Mouse (Mus musculus) CD4-positive, CD25-positive, alpha-beta regulatory T cell, adult 4 months (primary cell): ENCODE results near the gene Col10a1. TPM values are rescaled to one million over a fixed set of nuclear protein-coding genes. Genes with fewer than 3 reads are reported as not detected.
"Not testable (repeated sequence)": the region's sequence is repeated elsewhere in the genome, so short reads cannot be mapped to it uniquely, and the experiment has no call there.

Source experiments
- ATAC-seq: one replicate; pipeline ENCODE4 v1.8.0; 2017
- polyA plus RNA-seq, 2 experiments: library from polyadenylated mRNA; unstranded; fragments of 100-300 nt; shearing (Covaris generic); gene quantifications; one replicate each; pipeline ENCODE4 v1.2.1; 2017

Gene Col10a1
- polyA plus RNA-seq: under 1 TPM; 0.68 to 0.83 TPM

DNA sequence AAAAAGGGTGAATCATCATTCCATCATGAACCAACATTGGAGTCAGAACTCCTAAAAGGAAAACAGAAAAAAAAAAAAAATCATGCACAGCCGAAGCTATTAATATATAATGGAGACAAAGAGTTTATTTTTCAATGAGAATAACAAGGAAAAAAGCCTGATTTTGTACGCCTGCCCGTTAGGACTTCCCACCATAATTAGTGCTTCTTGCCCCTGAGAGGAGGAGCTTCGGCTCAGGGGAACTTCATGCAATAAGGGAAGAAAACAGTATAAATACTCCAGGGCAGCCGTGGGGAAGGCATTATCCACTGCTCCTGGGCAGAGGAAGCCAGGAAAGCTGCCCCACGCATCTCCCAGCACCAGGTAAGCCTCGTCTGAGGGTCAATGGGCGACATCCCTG, at the start of gene Col10a1:
Col10a1 (plus strand) TSS at position 301 of the 400 bp plus-strand sequence.
- ATAC-seq: no peak

DNA sequence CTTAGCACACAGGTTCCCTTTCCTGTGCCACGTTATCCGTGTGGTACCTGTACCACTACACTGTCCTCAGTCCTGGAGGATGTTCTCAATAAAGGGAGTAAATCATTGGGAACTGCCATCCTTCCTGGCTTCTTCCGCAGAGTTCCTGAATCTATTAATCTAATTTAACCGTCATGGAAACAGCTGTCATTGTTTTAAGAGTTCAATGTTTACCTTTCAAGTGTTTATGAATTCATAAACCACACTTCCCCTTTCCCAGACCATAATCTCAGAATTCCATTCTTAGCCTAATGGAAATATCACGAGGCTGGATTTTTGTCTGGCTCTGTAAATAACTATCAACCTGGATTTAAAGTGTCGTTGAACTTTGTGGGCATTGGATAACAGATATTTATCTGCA, 48.8 kb upstream of the Col10a1 start:
- no peak for ATAC-seq

DNA sequence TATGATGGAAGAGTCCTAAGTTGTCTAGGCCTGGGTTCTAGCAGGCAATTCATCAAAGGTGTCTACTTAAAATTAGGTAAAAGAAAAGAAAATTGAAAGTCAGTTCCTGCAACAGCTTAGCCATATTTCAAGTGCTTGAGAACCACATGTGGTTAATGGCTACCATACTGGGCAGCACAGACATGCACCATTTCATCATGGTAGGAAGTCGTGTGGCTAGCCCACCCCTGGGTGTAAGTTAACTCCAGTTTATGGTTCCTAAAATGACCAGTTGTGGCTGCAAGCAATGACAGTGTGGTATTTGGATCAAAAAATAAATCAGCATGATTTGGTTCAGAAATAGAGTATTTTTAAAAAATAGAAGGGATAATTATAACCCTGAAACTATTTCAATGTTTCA, 47.9 kb upstream of the Col10a1 start:
- ATAC-seq: no peak

- ATAC-seq: no peak
Observed at GRCm38 (mm10) chr10:34352166-34352565, 37.6 kb upstream of the Col10a1 start.

DNA sequence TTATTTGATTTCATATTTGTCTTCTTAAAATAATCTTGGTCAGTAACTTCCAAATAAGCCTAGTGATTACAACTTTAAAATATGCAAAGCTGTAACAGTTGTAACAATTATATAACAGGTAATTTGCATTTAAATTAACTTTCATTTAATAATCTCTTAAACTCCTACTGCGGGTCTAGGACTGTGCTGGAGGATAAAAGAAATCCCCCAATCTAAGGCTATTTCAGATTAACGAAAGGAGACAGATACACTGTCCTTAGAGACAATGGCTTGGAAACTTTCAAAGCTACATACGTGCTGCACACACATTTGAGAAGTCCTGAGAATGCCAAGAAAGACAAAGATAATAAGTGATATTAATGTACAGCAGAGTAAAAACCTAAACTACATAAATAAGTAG, 31.5 kb upstream of the Col10a1 start:
- no peak for ATAC-seq

GRCm38 (mm10) chr10:34363756-34364155, 26.0 kb upstream of the Col10a1 start:
- ATAC-seq: no peak

- peak; percentile 37 for ATAC-seq
Observed at GRCm38 (mm10) chr10:34368138-34368537, 21.6 kb upstream of the Col10a1 start.

- ATAC-seq: no peak
Observed at GRCm38 (mm10) chr10:34373332-34373731, 16.4 kb upstream of the Col10a1 start.

GRCm38 (mm10) chr10:34385636-34386035, 4.1 kb upstream of the Col10a1 start:
- ATAC-seq: no peak

- ATAC-seq: no peak
Observed at GRCm38 (mm10) chr10:34396959-34397358, 7.2 kb downstream of the Col10a1 start.

DNA sequence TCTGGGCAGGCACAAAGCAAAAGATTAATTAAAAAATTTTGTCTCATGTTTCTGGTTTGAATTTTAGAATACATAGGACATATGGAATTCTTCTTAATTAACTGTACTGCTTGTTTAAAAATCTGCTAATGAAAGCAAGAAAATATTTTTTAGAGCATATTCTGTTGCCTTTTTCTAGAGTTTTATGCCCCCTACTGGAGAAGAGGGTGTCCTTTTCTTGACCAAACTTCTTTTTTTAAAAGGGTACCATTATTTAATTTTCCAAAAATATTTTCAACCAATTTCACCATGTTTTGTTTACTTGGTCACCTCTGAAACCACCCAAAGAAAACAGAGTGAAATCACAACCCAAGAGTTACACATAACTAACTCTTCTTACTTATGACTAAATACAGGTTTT, 9.5 kb downstream of the Col10a1 start:
- ATAC-seq: no peak

- peak; percentile 85 for ATAC-seq
Observed at GRCm38 (mm10) chr10:34418204-34418756, 28.5 kb downstream of the Col10a1 start, which contains the start of gene Nt5dc1. Gene Nt5dc1, minus strand, starts transcription at chr10:34418552.

DNA sequence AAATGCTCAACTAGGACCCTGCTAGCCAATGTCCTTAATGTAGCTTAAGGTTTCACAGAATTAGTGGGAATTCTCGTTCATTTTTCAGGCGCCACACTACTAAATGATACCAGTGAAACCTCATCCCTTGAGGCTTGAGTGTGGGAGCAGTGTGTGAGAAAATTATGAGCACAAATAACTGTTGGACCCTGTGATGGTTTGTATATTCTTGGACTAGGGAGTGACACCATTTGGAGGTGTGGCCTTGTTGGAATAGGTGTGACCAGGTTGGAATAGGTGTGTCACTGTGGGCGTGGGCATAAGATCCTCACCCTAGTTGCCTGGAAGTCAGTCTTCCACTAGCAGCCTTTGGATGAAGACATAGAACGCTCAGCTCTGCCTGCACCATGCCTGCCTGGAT, 29.0 kb downstream of the Col10a1 start:
- ATAC-seq: not testable (repeated sequence)

GRCm38 (mm10) chr10:34431783-34432182, 42.0 kb downstream of the Col10a1 start:
- ATAC-seq: peak; percentile 53

- not testable (repeated sequence) for ATAC-seq
Observed at GRCm38 (mm10) chr10:34434191-34434590, 44.4 kb downstream of the Col10a1 start.

Other genes with a start within 250 kb of the Col10a1 start
- 1 to 10 TPM; 1.3 to 2.0 TPM for gene Dse, start 182.3 kb upstream of the Col10a1 start, polyA plus RNA-seq
- gene Tspyl1, start 107.8 kb upstream of the Col10a1 start, polyA plus RNA-seq: 10 to 100 TPM; 30.1 to 35.5 TPM
- 10 to 100 TPM in 1 of 2 experiments, 1 to 10 TPM in 1; 8.0 to 16.8 TPM for gene Tspyl4, start 92.5 kb upstream of the Col10a1 start, polyA plus RNA-seq
- 10 to 100 TPM; 84.3 to 98.3 TPM for gene Nt5dc1, start 28.6 kb downstream of the Col10a1 start, polyA plus RNA-seq
- gene Frk, start 93.4 kb downstream of the Col10a1 start, polyA plus RNA-seq: not detected